Mouse (Mus musculus) lung, postnatal 0 days (tissue): ENCODE results near the gene Nrg3.

Experiments used
- CTCF ChIP-seq: IDR thresholded peaks from 2 replicates; pipeline ENCODE4 v1.5.1; 2016; ENCODE audit warnings: antibody characterized with exemption, mild to moderate bottlenecking
- EP300 ChIP-seq: IDR thresholded peaks from 2 replicates; pipeline ENCODE4 v1.6.1; 2016; ENCODE audit warnings: antibody characterized with exemption, mild to moderate bottlenecking, control low read depth

GRCm38 (mm10) chr14:38923652-38924051, 549.2 kb downstream of the Nrg3 start:
- TF ChIP-seq CTCF: no peak
- no peak for TF ChIP-seq EP300
